9 mouse cellular contexts compared by ENCODE assay signal in the genomic region with DNA sequence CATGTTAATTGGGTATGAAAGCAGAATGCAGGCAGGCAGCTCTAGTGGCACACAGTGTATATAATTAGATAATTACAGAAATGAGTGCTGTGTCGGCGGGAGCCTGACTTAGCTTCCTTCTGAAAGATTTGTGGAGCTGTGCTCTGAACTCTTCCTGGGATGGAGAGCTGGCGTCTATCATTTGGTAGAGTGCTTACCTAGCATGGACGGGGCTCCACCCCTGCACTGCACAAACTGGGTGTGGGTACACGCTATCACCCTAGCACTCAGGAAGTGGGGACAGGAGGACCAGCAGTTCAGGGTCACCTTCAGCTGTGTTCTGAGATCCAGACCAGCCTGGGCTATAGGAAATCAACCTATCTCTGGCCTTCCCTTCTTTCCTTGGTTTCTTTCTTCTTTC. TPM values are rescaled to one million over a fixed set of nuclear protein-coding genes. Genes with fewer than 3 reads are reported as not detected.
DNase-seq lines count a peak whose midpoint lies in the region; ATAC-seq and TF ChIP-seq lines count a peak whose summit lies in the region.
"Had no signal": no experiment of that assay in that cellular context is flagged by ENCODE, and none has a peak within 500 bp of the region (broad histone marks: within the 10 kb centered on the region; RNA-seq: fewer than 3 reads in every experiment).

No protein-coding gene starts in this region.

- TF ChIP-seq CTCF in intestine, postnatal 0 days (IDR thresholded peaks at IDR 0.05; ENCODE audit: low read depth): no peak

- H3K4me3 ChIP-seq in forebrain, embryonic 12.5 days (replicated peaks): 0 out of 2 replicates have a peak overlapping the region, but pooled peaks have one; percentile 14
- no peak overlapping the region for H3K4me3 ChIP-seq in forebrain, embryonic 16.5 days (replicated peaks; ENCODE audit: low read length)
- H3K4me3 ChIP-seq in lung, embryonic 15.5 days: no peak overlapping the region; the same call in 1 of the 2 replicates
- no peak overlapping the region for H3K4me3 ChIP-seq in intestine, postnatal 0 days (ENCODE audit: low read depth, low read length)
- H3K4me3 ChIP-seq in neural tube, embryonic 12.5 days: no peak overlapping the region

- H3K9me3 ChIP-seq in forebrain, embryonic 12.5 days: no peaks in the 10 kb centered on the region
- no peaks in the 10 kb centered on the region for H3K9me3 ChIP-seq in forebrain, embryonic 16.5 days (ENCODE audit: control insufficient read depth, low read length)
- no peaks in the 10 kb centered on the region for H3K9me3 ChIP-seq in lung, embryonic 15.5 days
- no peaks in the 10 kb centered on the region for H3K9me3 ChIP-seq in intestine, postnatal 0 days (ENCODE audit: control insufficient read depth)
- no peaks in the 10 kb centered on the region for H3K9me3 ChIP-seq in neural tube, embryonic 12.5 days

- no peak for ATAC-seq in forebrain, embryonic 12.5 days (ENCODE audit: low FRiP score)
- no peak for ATAC-seq in forebrain, embryonic 16.5 days
- ATAC-seq in lung, embryonic 15.5 days (ENCODE audit: borderline replicate concordance, extremely low read depth, low FRiP score, low TSS enrichment): no peak
- no peak for ATAC-seq in intestine, postnatal 0 days
- no peak for ATAC-seq in neural tube, embryonic 12.5 days (ENCODE audit: low FRiP score, low read depth)

- 89% methylated on average over 5 of the region's 5 CpGs for WGBS in forebrain, embryonic 12.5 days
- 75% methylated on average over 5 of the region's 5 CpGs for WGBS in forebrain, embryonic 16.5 days
- 75% methylated on average over 5 of the region's 5 CpGs for WGBS in lung, embryonic 15.5 days
- WGBS in intestine, postnatal 0 days: 52% methylated on average over 5 of the region's 5 CpGs
- 85% methylated on average over 5 of the region's 5 CpGs for WGBS in neural tube, embryonic 12.5 days

- peaks cover 13% of the 10 kb centered on the region for H3K36me3 ChIP-seq in forebrain, embryonic 12.5 days (replicated peaks)
- no peaks in the 10 kb centered on the region; the same call in 1 of the 2 replicates for H3K36me3 ChIP-seq in forebrain, embryonic 16.5 days (ENCODE audit: control insufficient read depth, insufficient read depth)
- H3K36me3 ChIP-seq in lung, embryonic 15.5 days: peaks cover 9% of the 10 kb centered on the region; the same call in 1 of the 2 replicates
- peaks cover 16% of the 10 kb centered on the region for H3K36me3 ChIP-seq in intestine, postnatal 0 days (ENCODE audit: control insufficient read depth, insufficient read depth)
- H3K36me3 ChIP-seq in neural tube, embryonic 12.5 days: peaks cover 21% of the 10 kb centered on the region

- no peak overlapping the region for H3K27ac ChIP-seq in forebrain, embryonic 12.5 days
- H3K27ac ChIP-seq in forebrain, embryonic 16.5 days (ENCODE audit: low read length): no peak overlapping the region
- no peak overlapping the region for H3K27ac ChIP-seq in lung, embryonic 15.5 days
- no peak overlapping the region for H3K27ac ChIP-seq in intestine, postnatal 0 days (ENCODE audit: low read depth, low read length)
- no peak overlapping the region for H3K27ac ChIP-seq in neural tube, embryonic 12.5 days

- peaks cover 13% of the 10 kb centered on the region for H3K4me1 ChIP-seq in forebrain, embryonic 12.5 days
- peaks cover 24% of the 10 kb centered on the region for H3K4me1 ChIP-seq in forebrain, embryonic 16.5 days (replicated peaks; ENCODE audit: control insufficient read depth, insufficient read depth, low read length)
- H3K4me1 ChIP-seq in lung, embryonic 15.5 days: peaks cover 17% of the 10 kb centered on the region
- peaks cover 3% of the 10 kb centered on the region; the same call in 1 of the 2 replicates for H3K4me1 ChIP-seq in intestine, postnatal 0 days (replicated peaks; ENCODE audit: control insufficient read depth, insufficient read depth, low read length)
- H3K4me1 ChIP-seq in neural tube, embryonic 12.5 days: peaks cover 20% of the 10 kb centered on the region

- peak overlapping the region; percentile 56 for H3K4me2 ChIP-seq in forebrain, embryonic 12.5 days
- H3K4me2 ChIP-seq in forebrain, embryonic 16.5 days (ENCODE audit: low read length): no peak overlapping the region
- H3K4me2 ChIP-seq in lung, embryonic 15.5 days: peak overlapping the region; percentile 56; the same call in 1 of the 2 replicates
- H3K4me2 ChIP-seq in intestine, postnatal 0 days (replicated peaks; ENCODE audit: low read depth): 0 out of 2 replicates have a peak overlapping the region, but pooled peaks have one; percentile 69
- peak overlapping the region; percentile 61; the same call in 1 of the 2 replicates for H3K4me2 ChIP-seq in neural tube, embryonic 12.5 days (replicated peaks)

- DNase-seq in lung, postnatal 4 days: no peak
- DNase-seq in thymus, postnatal 0 days (ENCODE audit: low spot score): no peak
- DNase-seq in embryo, embryonic 11 days: no peak
- DNase-seq: kidney, postnatal 25 days had no signal

- H3K27me3 ChIP-seq in forebrain, embryonic 12.5 days: peaks cover under 1% of the 10 kb centered on the region; the same call in 1 of the 2 replicates
- no peaks in the 10 kb centered on the region for H3K27me3 ChIP-seq in forebrain, embryonic 16.5 days (replicated peaks; ENCODE audit: control insufficient read depth, insufficient read depth, low read length)
- no peaks in the 10 kb centered on the region for H3K27me3 ChIP-seq in lung, embryonic 15.5 days
- no peaks in the 10 kb centered on the region for H3K27me3 ChIP-seq in intestine, postnatal 0 days (replicated peaks; ENCODE audit: control insufficient read depth, insufficient read depth, low read length)
- H3K27me3 ChIP-seq in neural tube, embryonic 12.5 days (replicated peaks): no peaks in the 10 kb centered on the region

- H3K9ac ChIP-seq in forebrain, embryonic 12.5 days: peak overlapping the region; percentile 63; the same call in 1 of the 2 replicates
- H3K9ac ChIP-seq in forebrain, embryonic 16.5 days (replicated peaks; ENCODE audit: low read depth, low read length): no peak overlapping the region
- no peak overlapping the region for H3K9ac ChIP-seq in lung, embryonic 15.5 days
- no peak overlapping the region for H3K9ac ChIP-seq in intestine, postnatal 0 days (ENCODE audit: low read depth, low read length)
- H3K9ac ChIP-seq in neural tube, embryonic 12.5 days: no peak overlapping the region

RNA-seq across cellular contexts. Expression of gene Tmem161a, which starts 1.2 kb away (rescaled TPM):
- polyA plus RNA-seq in forebrain, embryonic 12.5 days (2016; fragmentation: Nextera tagmentation; extraction: Ambion mirVana): 48.7 and 53.8 TPM in 2 replicates
- polyA plus RNA-seq in forebrain, embryonic 16.5 days (2015; fragmentation: Nextera tagmentation; extraction: Ambion mirVana): 58.4 and 67.7 TPM in 2 replicates
- polyA plus RNA-seq in lung, embryonic 15.5 days (2015; fragmentation: Nextera tagmentation; extraction: Ambion mirVana): 69.7 TPM in 2 replicates
- polyA plus RNA-seq in intestine, postnatal 0 days (2015; fragmentation: Nextera tagmentation; extraction: Ambion mirVana): 40.0 and 42.0 TPM in 2 replicates
- 55.7 and 58.6 TPM in 2 replicates for polyA plus RNA-seq in neural tube, embryonic 12.5 days (2016; fragmentation: Nextera tagmentation; extraction: Ambion mirVana)
- 41.5 and 44.1 TPM in 2 replicates for polyA plus RNA-seq in thymus, postnatal 0 days (2015; fragmentation: Nextera tagmentation; extraction: Ambion mirVana)

RNA-seq across cellular contexts. Expression of gene Mef2b, which starts 33.8 kb away (rescaled TPM):
- 1.6 and 2.5 TPM in 2 replicates for polyA plus RNA-seq in forebrain, embryonic 12.5 days (2016; fragmentation: Nextera tagmentation; extraction: Ambion mirVana)
- 0.34 and 0.81 TPM in 2 replicates for polyA plus RNA-seq in forebrain, embryonic 16.5 days (2015; fragmentation: Nextera tagmentation; extraction: Ambion mirVana)
- 0.21 and 0.22 TPM in 2 replicates for polyA plus RNA-seq in lung, embryonic 15.5 days (2015; fragmentation: Nextera tagmentation; extraction: Ambion mirVana)
- polyA plus RNA-seq in intestine, postnatal 0 days (2015; fragmentation: Nextera tagmentation; extraction: Ambion mirVana): 0.12 TPM in 1 of 2 replicates, not detected in the other
- 0.29 and 0.38 TPM in 2 replicates for polyA plus RNA-seq in neural tube, embryonic 12.5 days (2016; fragmentation: Nextera tagmentation; extraction: Ambion mirVana)
- polyA plus RNA-seq in thymus, postnatal 0 days (2015; fragmentation: Nextera tagmentation; extraction: Ambion mirVana): 7.5 and 9.8 TPM in 2 replicates

RNA-seq across cellular contexts. Expression of gene Borcs8, which starts 34.0 kb away (rescaled TPM):
- polyA plus RNA-seq in forebrain, embryonic 12.5 days (2016; fragmentation: Nextera tagmentation; extraction: Ambion mirVana): 35.0 and 36.1 TPM in 2 replicates
- polyA plus RNA-seq in forebrain, embryonic 16.5 days (2015; fragmentation: Nextera tagmentation; extraction: Ambion mirVana): 48.1 and 60.0 TPM in 2 replicates
- 44.9 and 45.7 TPM in 2 replicates for polyA plus RNA-seq in lung, embryonic 15.5 days (2015; fragmentation: Nextera tagmentation; extraction: Ambion mirVana)
- polyA plus RNA-seq in intestine, postnatal 0 days (2015; fragmentation: Nextera tagmentation; extraction: Ambion mirVana): 29.2 and 32.5 TPM in 2 replicates
- polyA plus RNA-seq in neural tube, embryonic 12.5 days (2016; fragmentation: Nextera tagmentation; extraction: Ambion mirVana): 44.9 and 49.1 TPM in 2 replicates
- polyA plus RNA-seq in thymus, postnatal 0 days (2015; fragmentation: Nextera tagmentation; extraction: Ambion mirVana): 67.0 and 88.3 TPM in 2 replicates

RNA-seq across cellular contexts. Expression of gene Rfxank, which starts 34.4 kb away (rescaled TPM):
- polyA plus RNA-seq in forebrain, embryonic 12.5 days (2016; fragmentation: Nextera tagmentation; extraction: Ambion mirVana): 14.3 and 16.7 TPM in 2 replicates
- 10.5 and 14.4 TPM in 2 replicates for polyA plus RNA-seq in forebrain, embryonic 16.5 days (2015; fragmentation: Nextera tagmentation; extraction: Ambion mirVana)
- 20.3 TPM in 2 replicates for polyA plus RNA-seq in lung, embryonic 15.5 days (2015; fragmentation: Nextera tagmentation; extraction: Ambion mirVana)
- 11.1 and 11.2 TPM in 2 replicates for polyA plus RNA-seq in intestine, postnatal 0 days (2015; fragmentation: Nextera tagmentation; extraction: Ambion mirVana)
- 16.5 and 17.2 TPM in 2 replicates for polyA plus RNA-seq in neural tube, embryonic 12.5 days (2016; fragmentation: Nextera tagmentation; extraction: Ambion mirVana)
- 21.7 and 24.1 TPM in 2 replicates for polyA plus RNA-seq in thymus, postnatal 0 days (2015; fragmentation: Nextera tagmentation; extraction: Ambion mirVana)

RNA-seq across cellular contexts. Expression of gene Slc25a42, which starts 38.8 kb away (rescaled TPM):
- 3.4 and 3.6 TPM in 2 replicates for polyA plus RNA-seq in forebrain, embryonic 12.5 days (2016; fragmentation: Nextera tagmentation; extraction: Ambion mirVana)
- 4.0 and 7.2 TPM in 2 replicates for polyA plus RNA-seq in forebrain, embryonic 16.5 days (2015; fragmentation: Nextera tagmentation; extraction: Ambion mirVana)
- 3.9 and 4.4 TPM in 2 replicates for polyA plus RNA-seq in lung, embryonic 15.5 days (2015; fragmentation: Nextera tagmentation; extraction: Ambion mirVana)
- polyA plus RNA-seq in intestine, postnatal 0 days (2015; fragmentation: Nextera tagmentation; extraction: Ambion mirVana): 12.0 and 12.2 TPM in 2 replicates
- 4.1 and 4.9 TPM in 2 replicates for polyA plus RNA-seq in neural tube, embryonic 12.5 days (2016; fragmentation: Nextera tagmentation; extraction: Ambion mirVana)
- polyA plus RNA-seq in thymus, postnatal 0 days (2015; fragmentation: Nextera tagmentation; extraction: Ambion mirVana): 6.2 and 9.0 TPM in 2 replicates
